25 mouse cellular contexts compared by ENCODE assay signal in genomic region chr2:52772774-52773393, GRCm38 (mm10). TPM values are rescaled to one million over a fixed set of nuclear protein-coding genes. Genes with fewer than 3 reads are reported as not detected.
A peak's percentile ranks its signal among the peaks of the same experiment; 100 is the strongest.
DNase-seq lines count a peak whose midpoint lies in the region; ATAC-seq and TF ChIP-seq lines count a peak whose summit lies in the region.
"Had no signal": no experiment of that assay in that cellular context is flagged by ENCODE, and none has a peak within 500 bp of the region (broad histone marks: within the 10 kb centered on the region; RNA-seq: fewer than 3 reads in every experiment).

No protein-coding gene starts in this region.

- no peak overlapping the region for H3K27ac ChIP-seq in lung, embryonic 14.5 days (ENCODE audit: low read depth)
- no peak overlapping the region for H3K27ac ChIP-seq in midbrain, embryonic 13.5 days
- H3K27ac ChIP-seq in midbrain, postnatal 0 days (ENCODE audit: low read depth, low read length): no peak overlapping the region
- H3K27ac ChIP-seq: embryonic facial prominence, embryonic 12.5 days; forebrain, embryonic 15.5 days; heart, embryonic 15.5 days; hindbrain, postnatal 0 days; limb, embryonic 15.5 days; liver, embryonic 14.5 days had no signal

- no peaks in the 10 kb centered on the region for H3K36me3 ChIP-seq in lung, embryonic 14.5 days (ENCODE audit: insufficient read depth)
- H3K36me3 ChIP-seq in midbrain, embryonic 13.5 days: no peaks in the 10 kb centered on the region
- no peaks in the 10 kb centered on the region for H3K36me3 ChIP-seq in midbrain, postnatal 0 days (ENCODE audit: insufficient read depth, low read length)
- H3K36me3 ChIP-seq: embryonic facial prominence, embryonic 12.5 days; forebrain, embryonic 15.5 days; heart, embryonic 15.5 days; limb, embryonic 15.5 days had no signal

- H3K9ac ChIP-seq in lung, embryonic 14.5 days: no peak overlapping the region
- no peak overlapping the region for H3K9ac ChIP-seq in midbrain, embryonic 13.5 days (replicated peaks)
- H3K9ac ChIP-seq in midbrain, postnatal 0 days (replicated peaks; ENCODE audit: low read length, poor library complexity, severe bottlenecking): no peak overlapping the region
- H3K9ac ChIP-seq: embryonic facial prominence, embryonic 12.5 days; forebrain, embryonic 15.5 days; heart, embryonic 15.5 days; limb, embryonic 15.5 days; liver, embryonic 14.5 days had no signal

- peak; percentile 15 to 20 for DNase-seq in cerebellum, postnatal 10 days
- DNase-seq in cerebellum, adult 9-10 months: no peak
- DNase-seq in lung, embryonic 14.5 days: peak; percentile 67
- no peak for DNase-seq in lung, postnatal 36 days
- no peak for DNase-seq in midbrain, postnatal 0 days (ENCODE audit: low spot score)
- peak; percentile 29 for DNase-seq in urinary bladder, postnatal 14 days (ENCODE audit: low spot score)
- no peak for DNase-seq in urinary bladder, adult 2 months (ENCODE audit: low spot score)
- DNase-seq: adrenal gland, postnatal 10 days; cerebellum, adult 9-11 months; heart, postnatal 36 days; kidney, adult 9 months; kidney, postnatal 14 days; left cerebral cortex, postnatal 4 days; thymus, adult 18-20 months; thymus, postnatal 36 days had no signal

- peak; percentile 90 for ATAC-seq in lung, embryonic 14.5 days (ENCODE audit: insufficient read depth)
- 0 out of 2 replicates have a peak, but pooled peaks have one; percentile 67 for ATAC-seq in midbrain, embryonic 13.5 days
- ATAC-seq in midbrain, postnatal 0 days (ENCODE audit: low FRiP score): no peak
- ATAC-seq: activated CD4-positive, CD25-positive, alpha-beta regulatory T cell, adult 4 months; forebrain, embryonic 15.5 days; hindbrain, postnatal 0 days; intestine, embryonic 16.5 days had no signal

- no peak overlapping the region for H3K4me2 ChIP-seq in lung, embryonic 14.5 days
- no peak overlapping the region for H3K4me2 ChIP-seq in midbrain, embryonic 13.5 days (replicated peaks)
- no peak overlapping the region for H3K4me2 ChIP-seq in midbrain, postnatal 0 days (ENCODE audit: low read depth, low read length, poor library complexity, severe bottlenecking)
- H3K4me2 ChIP-seq: embryonic facial prominence, embryonic 12.5 days; forebrain, embryonic 15.5 days; heart, embryonic 15.5 days; limb, embryonic 15.5 days had no signal

- 22% methylated on average over 4 of the region's 5 CpGs for WGBS in lung, embryonic 14.5 days
- WGBS in midbrain, embryonic 13.5 days: 15% methylated on average over 5 of the region's 5 CpGs
- 18% methylated on average over 4 of the region's 5 CpGs for WGBS in midbrain, postnatal 0 days

- TF ChIP-seq CTCF in lung, embryonic 14.5 days (IDR thresholded peaks at IDR 0.05; ENCODE audit: low read depth): no peak
- no peak for TF ChIP-seq CTCF in midbrain, postnatal 0 days (IDR thresholded peaks at IDR 0.05)

- no peaks in the 10 kb centered on the region for H3K9me3 ChIP-seq in lung, embryonic 14.5 days (ENCODE audit: low read depth, low read length)
- no peaks in the 10 kb centered on the region for H3K9me3 ChIP-seq in midbrain, embryonic 13.5 days
- H3K9me3 ChIP-seq in midbrain, postnatal 0 days (ENCODE audit: low read length): no peaks in the 10 kb centered on the region
- H3K9me3 ChIP-seq: embryonic facial prominence, embryonic 12.5 days; forebrain, embryonic 15.5 days; heart, embryonic 15.5 days; limb, embryonic 15.5 days had no signal

- H3K4me1 ChIP-seq in lung, embryonic 14.5 days (ENCODE audit: insufficient read depth): no peaks in the 10 kb centered on the region
- H3K4me1 ChIP-seq in midbrain, embryonic 13.5 days (replicated peaks): peaks cover 4% of the 10 kb centered on the region; the same call in 1 of the 2 replicates
- no peaks in the 10 kb centered on the region for H3K4me1 ChIP-seq in midbrain, postnatal 0 days (ENCODE audit: insufficient read depth, low read length)
- H3K4me1 ChIP-seq: embryonic facial prominence, embryonic 12.5 days; heart, embryonic 15.5 days; limb, embryonic 15.5 days had no signal

- no peaks in the 10 kb centered on the region for H3K27me3 ChIP-seq in lung, embryonic 14.5 days (ENCODE audit: insufficient read depth, low read length)
- no peaks in the 10 kb centered on the region for H3K27me3 ChIP-seq in midbrain, embryonic 13.5 days
- no peaks in the 10 kb centered on the region for H3K27me3 ChIP-seq in midbrain, postnatal 0 days (ENCODE audit: insufficient read depth, low read length)
- H3K27me3 ChIP-seq: embryonic facial prominence, embryonic 12.5 days; forebrain, embryonic 15.5 days; heart, embryonic 15.5 days; limb, embryonic 15.5 days had no signal

- H3K4me3 ChIP-seq in lung, embryonic 14.5 days (ENCODE audit: low read depth, low read length): no peak overlapping the region
- no peak overlapping the region for H3K4me3 ChIP-seq in midbrain, embryonic 13.5 days (replicated peaks)
- H3K4me3 ChIP-seq in midbrain, postnatal 0 days (ENCODE audit: low read depth, low read length): no peak overlapping the region
- H3K4me3 ChIP-seq: embryonic facial prominence, embryonic 12.5 days; forebrain, embryonic 15.5 days; heart, embryonic 15.5 days; limb, embryonic 15.5 days; myocyte had no signal

RNA-seq across cellular contexts. Expression of gene Stam2, which starts 30.8 kb away (rescaled TPM):
- 37.1 and 38.2 TPM in 2 replicates for polyA plus RNA-seq in lung, embryonic 14.5 days (2014; fragmentation: Nextera tagmentation; extraction: Ambion mirVana)
- 40.4 and 42.2 TPM in 2 replicates for polyA plus RNA-seq in midbrain, embryonic 13.5 days (2015; fragmentation: Nextera tagmentation; extraction: Ambion mirVana)
- total RNA-seq in midbrain, postnatal 0 days (2014; rRNA removed): 27.5 and 38.1 TPM in 2 replicates
- polyA plus RNA-seq in midbrain, postnatal 0 days (2015; fragmentation: Nextera tagmentation; extraction: Ambion mirVana): 26.1 and 27.3 TPM in 2 replicates
- 17.5 and 18.9 TPM in 2 replicates for polyA plus RNA-seq in urinary bladder, adult 2 months (2012; rRNA removed)

Comparison
In these comparisons a context has a peak if more than half of its experiments do, and no peak if none do; other contexts are left out.
1. DNase-seq: peak in cerebellum, postnatal 10 days (2 of 2), lung, embryonic 14.5 days (single experiment) and urinary bladder, postnatal 14 days (single experiment); none in cerebellum, adult 9-10 months (single experiment), lung, postnatal 36 days (single experiment), midbrain, postnatal 0 days (single experiment) and urinary bladder, adult 2 months (single experiment).